Mouse (Mus musculus): ENCODE measurements around the gene Cers1.

Cers1 gene

GRCm38 (mm10) chr8:70352657-70353151, 37.1 kb downstream of the Cers1 start:
- no peak for DNase-seq

- DNase-seq: peak; percentile 98
Observed at GRCm38 (mm10) chr8:70353194-70353817, 37.7 kb downstream of the Cers1 start, which contains the start of gene Upf1. Upf1 (minus strand) TSS chr8:70353278.

- no peak for DNase-seq
Observed at GRCm38 (mm10) chr8:70354004-70354403, 38.4 kb downstream of the Cers1 start.

DNA sequence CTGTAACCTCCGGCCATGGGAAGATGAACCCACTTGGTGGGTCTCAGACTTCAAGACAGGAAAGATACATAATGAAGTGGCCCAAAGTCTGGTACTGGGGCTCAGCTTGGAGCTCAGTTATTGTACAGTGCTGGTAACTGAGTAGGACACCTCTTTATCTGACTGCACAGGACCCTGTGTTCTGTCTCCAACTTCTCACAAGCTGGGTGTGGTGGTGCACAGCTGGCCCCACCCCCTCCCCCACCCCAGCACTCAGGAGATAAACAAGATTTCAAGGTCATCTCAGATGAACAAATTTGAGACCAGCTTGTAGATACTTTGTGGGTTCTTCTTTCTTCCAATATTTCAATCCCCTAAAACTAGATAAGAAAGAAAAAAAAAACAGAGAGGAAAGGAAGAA, 40.5 kb downstream of the Cers1 start:
- DNase-seq: no peak

- DNase-seq: peak; percentile 21
Observed at GRCm38 (mm10) chr8:70359411-70359810, 43.8 kb downstream of the Cers1 start.

GRCm38 (mm10) chr8:70360769-70361168, 45.2 kb downstream of the Cers1 start:
- peak; percentile 39 for DNase-seq

GRCm38 (mm10) chr8:70361484-70362032, 46.0 kb downstream of the Cers1 start:
- no peak for DNase-seq

- peak; percentile 39 for DNase-seq
Observed at GRCm38 (mm10) chr8:70364066-70364465, 48.5 kb downstream of the Cers1 start.

DNA sequence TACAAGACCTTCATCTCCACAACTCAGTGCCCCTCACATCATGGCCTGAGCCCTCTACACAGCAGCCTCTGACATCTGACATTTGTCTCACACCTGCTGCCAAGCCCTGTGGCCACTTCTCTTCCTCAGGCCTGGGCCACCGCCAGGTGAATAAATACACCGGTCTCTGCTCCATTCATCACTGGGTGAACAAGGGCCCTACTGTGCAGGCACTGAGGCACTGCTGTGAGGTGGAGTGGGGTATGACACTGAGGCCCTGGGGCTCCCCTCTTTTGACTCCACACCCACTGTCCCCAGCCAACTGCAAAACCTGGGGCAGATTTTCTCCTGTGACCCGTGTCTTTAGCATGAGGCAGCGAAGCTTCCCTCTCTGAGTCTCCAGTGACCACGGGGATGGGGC, 51.0 kb downstream of the Cers1 start:
- no peak for DNase-seq

GRCm38 (mm10) chr8:70370476-70370875, 54.9 kb downstream of the Cers1 start:
- no peak for DNase-seq

DNA sequence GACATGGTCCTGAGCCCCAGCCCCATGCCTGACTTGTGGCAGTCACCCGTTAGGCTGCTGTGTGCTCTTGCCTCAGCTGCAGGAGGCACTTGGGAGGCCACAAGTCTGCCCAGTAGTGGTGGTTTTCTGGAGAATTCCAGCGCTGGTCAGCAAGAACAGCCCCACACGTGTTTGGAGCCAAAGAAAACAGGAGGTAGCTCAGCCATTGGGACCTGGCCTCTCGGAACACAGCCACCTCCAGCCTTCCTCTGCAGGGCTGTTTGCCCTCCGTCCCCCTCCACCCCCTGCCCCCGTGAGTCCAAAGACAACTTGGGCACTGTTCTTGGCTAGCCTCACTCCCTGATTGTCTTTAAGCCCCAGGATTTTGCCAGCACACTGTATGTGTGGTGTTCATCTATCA, 56.4 kb downstream of the Cers1 start:
- DNase-seq: no peak

GRCm38 (mm10) chr8:70373397-70374317, 58.1 kb downstream of the Cers1 start, which contains the start of gene Comp:
Comp (plus strand) TSS chr8:70373558.
- no peak for DNase-seq

- peak; percentile 88 for DNase-seq
Observed at GRCm38 (mm10) chr8:70374318-70374927, 58.8 kb downstream of the Cers1 start.

DNA sequence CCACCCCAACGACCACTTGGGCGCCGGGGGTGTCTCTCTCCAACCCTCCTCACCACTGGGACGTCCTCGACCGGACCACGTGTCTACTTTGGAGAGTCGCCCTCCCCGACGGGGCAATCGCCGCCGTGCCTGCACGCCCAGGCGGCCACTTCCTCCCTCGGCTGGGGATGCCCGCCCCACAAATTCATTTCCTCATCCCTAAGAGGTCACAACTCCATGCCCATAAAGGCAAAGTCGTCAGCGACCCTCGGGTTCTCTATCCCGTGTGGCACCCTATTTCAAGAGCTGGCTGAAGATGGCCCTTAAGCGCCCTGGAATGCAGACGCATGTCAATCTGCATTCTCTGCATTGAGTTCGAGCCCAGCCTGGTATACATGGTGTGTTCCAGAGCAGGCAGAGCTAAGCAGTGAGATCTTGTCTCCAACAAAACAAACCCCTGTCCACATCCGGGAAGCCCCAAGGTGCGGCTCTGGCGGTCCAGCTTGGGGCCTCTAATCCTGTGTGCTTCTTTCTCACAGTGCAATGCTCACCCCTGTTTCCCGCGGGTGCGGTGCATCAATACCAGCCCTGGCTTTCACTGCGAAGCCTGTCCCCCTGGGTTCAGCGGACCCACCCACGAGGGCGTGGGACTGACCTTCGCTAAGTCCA, 59.8 kb downstream of the Cers1 start:
- peak; percentile 29 for DNase-seq

GRCm38 (mm10) chr8:70376275-70376741, 60.7 kb downstream of the Cers1 start:
- peak; percentile 42 for DNase-seq

DNA sequence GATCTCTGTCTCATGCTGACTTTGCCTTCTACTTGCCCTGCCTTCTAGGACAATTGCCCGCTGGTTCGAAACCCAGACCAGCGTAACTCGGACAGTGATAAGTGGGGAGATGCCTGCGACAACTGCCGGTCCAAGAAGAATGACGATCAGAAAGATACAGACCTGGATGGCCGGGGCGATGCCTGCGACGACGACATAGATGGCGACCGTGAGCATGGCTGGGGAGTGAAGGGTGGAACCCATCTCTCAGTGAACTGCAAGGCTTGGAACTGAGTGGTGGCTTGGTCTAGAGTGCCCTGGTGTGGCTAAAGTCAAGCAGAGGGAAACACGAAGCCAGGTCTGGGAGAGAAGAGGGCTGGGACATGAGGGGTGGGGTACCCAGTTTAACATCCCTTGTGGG, 61.5 kb downstream of the Cers1 start:
- DNase-seq: no peak

DNA sequence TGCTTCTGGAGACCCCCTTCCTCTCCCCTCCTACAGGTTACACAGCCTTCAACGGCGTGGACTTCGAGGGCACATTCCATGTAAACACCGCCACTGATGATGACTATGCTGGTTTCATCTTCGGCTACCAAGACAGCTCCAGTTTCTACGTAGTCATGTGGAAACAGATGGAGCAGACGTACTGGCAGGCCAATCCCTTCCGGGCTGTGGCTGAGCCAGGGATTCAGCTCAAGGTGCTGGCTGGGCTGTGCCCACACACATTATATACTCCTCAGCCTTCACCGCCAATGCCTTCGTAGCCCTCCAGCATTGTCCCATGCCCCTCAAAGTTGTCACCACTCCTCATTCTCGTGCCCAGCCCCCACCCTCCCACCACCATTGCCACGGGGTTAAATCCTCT, 64.5 kb downstream of the Cers1 start:
- DNase-seq: no peak

All from lung, postnatal 36 days (tissue).